In the genomic region with DNA sequence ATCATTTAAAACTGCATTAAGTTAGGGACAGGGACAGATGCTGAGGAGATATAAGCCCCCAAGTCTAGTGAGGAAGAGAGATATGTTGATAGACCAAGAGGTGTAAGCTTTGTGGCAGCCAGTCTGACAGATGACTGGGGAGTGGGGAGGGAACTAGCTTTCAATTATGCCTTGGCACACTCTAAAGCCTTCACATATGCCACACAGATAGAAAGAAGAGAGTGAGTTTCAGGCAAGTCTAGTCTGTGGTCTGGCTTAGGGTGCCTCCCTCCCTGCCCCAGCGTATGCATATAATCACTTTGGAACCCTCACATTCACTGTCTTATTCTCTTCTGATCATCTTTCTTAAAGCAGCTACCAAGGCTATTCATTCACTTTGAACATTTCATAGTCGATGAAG, we compare ENCODE assay signal across 7 mouse cellular contexts. TPM values are rescaled to one million over a fixed set of nuclear protein-coding genes. Genes with fewer than 3 reads are reported as not detected.
DNase-seq lines count a peak whose midpoint lies in the region; ATAC-seq lines count a peak whose summit lies in the region.

No protein-coding gene starts in this region.

- no peaks in the 10 kb centered on the region for H3K9me3 ChIP-seq in lung, embryonic 15.5 days
- no peaks in the 10 kb centered on the region for H3K9me3 ChIP-seq in forebrain, embryonic 11.5 days (ENCODE audit: control insufficient read depth, low read length)
- H3K9me3 ChIP-seq in limb, embryonic 13.5 days, result no peaks in the 10 kb centered on the region
- H3K9me3 ChIP-seq in stomach, embryonic 14.5 days (ENCODE audit: control insufficient read depth, low read depth, low read length), result no peaks in the 10 kb centered on the region

- no peak for DNase-seq in lung, postnatal 10 days
- DNase-seq in forebrain, embryonic 11.5 days (ENCODE audit: low spot score), result no peak
- DNase-seq in spleen, adult 18-20 months, result no peak
- no peak for DNase-seq in right cerebral cortex, postnatal 25 days

- H3K4me3 ChIP-seq in lung, embryonic 15.5 days, result peak overlapping the region; percentile 43
- H3K4me3 ChIP-seq in forebrain, embryonic 11.5 days (ENCODE audit: low read depth, low read length), result peak overlapping the region; percentile 31; the same call in 1 of the 2 replicates
- peak overlapping the region; percentile 42 for H3K4me3 ChIP-seq in limb, embryonic 13.5 days
- H3K4me3 ChIP-seq in stomach, embryonic 14.5 days (ENCODE audit: low read depth, low read length), result peak overlapping the region; percentile 29

- H3K4me2 ChIP-seq in lung, embryonic 15.5 days, result peak overlapping the region; percentile 67
- H3K4me2 ChIP-seq in forebrain, embryonic 11.5 days (ENCODE audit: low read depth, low read length, severe bottlenecking), result peak overlapping the region; percentile 59
- H3K4me2 ChIP-seq in limb, embryonic 13.5 days (replicated peaks), result peak overlapping the region; percentile 74
- H3K4me2 ChIP-seq in stomach, embryonic 14.5 days (replicated peaks; ENCODE audit: low read depth, low read length), result peak overlapping the region; percentile 55

- H3K4me1 ChIP-seq in lung, embryonic 15.5 days, result 0 out of 2 replicates have a peak, but pooled peaks cover 4% of the 10 kb centered on the region
- no peaks in the 10 kb centered on the region for H3K4me1 ChIP-seq in forebrain, embryonic 11.5 days (replicated peaks; ENCODE audit: control insufficient read depth, insufficient read depth, low read length)
- H3K4me1 ChIP-seq in limb, embryonic 13.5 days, result 0 out of 2 replicates have a peak, but pooled peaks cover 4% of the 10 kb centered on the region
- no peaks in the 10 kb centered on the region for H3K4me1 ChIP-seq in stomach, embryonic 14.5 days (ENCODE audit: control insufficient read depth, insufficient read depth, low read length)

- H3K27ac ChIP-seq in lung, embryonic 15.5 days, result no peak overlapping the region
- no peak overlapping the region for H3K27ac ChIP-seq in forebrain, embryonic 11.5 days (ENCODE audit: low read depth, low read length)
- H3K27ac ChIP-seq in limb, embryonic 13.5 days, result no peak overlapping the region
- no peak overlapping the region for H3K27ac ChIP-seq in stomach, embryonic 14.5 days (ENCODE audit: low read length)

- whole genome bisulfite sequencing in lung, embryonic 15.5 days, result 6% methylated on average over 2 of the region's 2 CpGs
- 17% methylated on average over 2 of the region's 2 CpGs for WGBS in forebrain, embryonic 11.5 days
- WGBS in limb, embryonic 13.5 days, result 17% methylated on average over 2 of the region's 2 CpGs
- 10% methylated on average over 2 of the region's 2 CpGs for WGBS in stomach, embryonic 14.5 days

- H3K9ac ChIP-seq in lung, embryonic 15.5 days, result peak overlapping the region; percentile 35; the same call in 1 of the 2 replicates
- peak overlapping the region; percentile 39; the same call in 1 of the 2 replicates for H3K9ac ChIP-seq in forebrain, embryonic 11.5 days (ENCODE audit: low read length)
- peak overlapping the region; percentile 62 for H3K9ac ChIP-seq in limb, embryonic 13.5 days
- no peak overlapping the region for H3K9ac ChIP-seq in stomach, embryonic 14.5 days (replicated peaks; ENCODE audit: low read depth, low read length)

- peaks cover 5% of the 10 kb centered on the region for H3K36me3 ChIP-seq in lung, embryonic 15.5 days
- no peaks in the 10 kb centered on the region for H3K36me3 ChIP-seq in forebrain, embryonic 11.5 days (ENCODE audit: control insufficient read depth, insufficient read depth, low read length)
- H3K36me3 ChIP-seq in limb, embryonic 13.5 days, result peaks cover 10% of the 10 kb centered on the region
- peaks cover 2% of the 10 kb centered on the region; the same call in 1 of the 2 replicates for H3K36me3 ChIP-seq in stomach, embryonic 14.5 days (ENCODE audit: control insufficient read depth, insufficient read depth, low read length)

- no peak for ATAC-seq in lung, embryonic 15.5 days (ENCODE audit: borderline replicate concordance, extremely low read depth, low FRiP score, low TSS enrichment)
- ATAC-seq in forebrain, embryonic 11.5 days (replicated peaks; ENCODE audit: low FRiP score), result no peak
- ATAC-seq in limb, embryonic 13.5 days (ENCODE audit: low FRiP score, low read depth), result no peak
- ATAC-seq in stomach, embryonic 14.5 days (ENCODE audit: insufficient number of reproducible peaks, insufficient read depth, low FRiP score, low read depth), result no peak

- H3K27me3 ChIP-seq in lung, embryonic 15.5 days, result no peaks in the 10 kb centered on the region
- no peaks in the 10 kb centered on the region for H3K27me3 ChIP-seq in forebrain, embryonic 11.5 days (ENCODE audit: control insufficient read depth, insufficient read depth, low read length)
- no peaks in the 10 kb centered on the region for H3K27me3 ChIP-seq in limb, embryonic 13.5 days
- H3K27me3 ChIP-seq in stomach, embryonic 14.5 days (ENCODE audit: control insufficient read depth, insufficient read depth, low read length), result no peaks in the 10 kb centered on the region

RNA-seq across cellular contexts. Expression of gene Cfap70, which starts 0.7 kb away (rescaled TPM):
- 1.5 and 1.7 TPM in 2 replicates for polyA plus RNA-seq in lung, embryonic 15.5 days (2015; fragmentation: Nextera tagmentation; extraction: Ambion mirVana)
- polyA plus RNA-seq in forebrain, embryonic 11.5 days (2014; fragmentation: Nextera tagmentation; extraction: Ambion mirVana), result 0.24 and 0.64 TPM in 2 replicates
- polyA plus RNA-seq in limb, embryonic 13.5 days (2015; fragmentation: Nextera tagmentation; extraction: Ambion mirVana), result 0.19 and 0.31 TPM in 2 replicates
- 0.10 and 0.27 TPM in 2 replicates for polyA plus RNA-seq in stomach, embryonic 14.5 days (2014; fragmentation: Nextera tagmentation; extraction: Ambion mirVana)

RNA-seq across cellular contexts. Expression of gene Anxa7, which starts 28.6 kb away (rescaled TPM):
- polyA plus RNA-seq in lung, embryonic 15.5 days (2015; fragmentation: Nextera tagmentation; extraction: Ambion mirVana), result 38.8 and 44.7 TPM in 2 replicates
- 12.8 and 14.6 TPM in 2 replicates for polyA plus RNA-seq in forebrain, embryonic 11.5 days (2014; fragmentation: Nextera tagmentation; extraction: Ambion mirVana)
- 36.1 and 37.4 TPM in 2 replicates for polyA plus RNA-seq in limb, embryonic 13.5 days (2015; fragmentation: Nextera tagmentation; extraction: Ambion mirVana)
- 57.4 and 60.2 TPM in 2 replicates for polyA plus RNA-seq in stomach, embryonic 14.5 days (2014; fragmentation: Nextera tagmentation; extraction: Ambion mirVana)

RNA-seq across cellular contexts. Expression of gene Mss51, which starts 45.4 kb away (rescaled TPM):
- 0.50 and 0.82 TPM in 2 replicates for polyA plus RNA-seq in lung, embryonic 15.5 days (2015; fragmentation: Nextera tagmentation; extraction: Ambion mirVana)
- 1.1 and 1.4 TPM in 2 replicates for polyA plus RNA-seq in forebrain, embryonic 11.5 days (2014; fragmentation: Nextera tagmentation; extraction: Ambion mirVana)
- 1.3 and 1.9 TPM in 2 replicates for polyA plus RNA-seq in limb, embryonic 13.5 days (2015; fragmentation: Nextera tagmentation; extraction: Ambion mirVana)
- 1.3 and 1.8 TPM in 2 replicates for polyA plus RNA-seq in stomach, embryonic 14.5 days (2014; fragmentation: Nextera tagmentation; extraction: Ambion mirVana)

RNA-seq across cellular contexts. Expression of gene Mrps16, which starts 57.9 kb away (rescaled TPM):
- 90.3 and 93.7 TPM in 2 replicates for polyA plus RNA-seq in lung, embryonic 15.5 days (2015; fragmentation: Nextera tagmentation; extraction: Ambion mirVana)
- 69.7 and 75.5 TPM in 2 replicates for polyA plus RNA-seq in forebrain, embryonic 11.5 days (2014; fragmentation: Nextera tagmentation; extraction: Ambion mirVana)
- 93.6 and 101 TPM in 2 replicates for polyA plus RNA-seq in limb, embryonic 13.5 days (2015; fragmentation: Nextera tagmentation; extraction: Ambion mirVana)
- polyA plus RNA-seq in stomach, embryonic 14.5 days (2014; fragmentation: Nextera tagmentation; extraction: Ambion mirVana), result 90.8 and 102 TPM in 2 replicates
